16 mouse cellular contexts compared by ENCODE assay signal in genomic region chr19:29151443-29151842, GRCm38 (mm10).
"Had no signal": no experiment of that assay in that cellular context is flagged by ENCODE, and none has a peak within 500 bp of the region (broad histone marks: within the 10 kb centered on the region; RNA-seq: fewer than 3 reads in every experiment).

No protein-coding gene starts in this region.

- H3K4me1 ChIP-seq: neural tube, embryonic 13.5 days; neural tube, embryonic 15.5 days; stomach, embryonic 15.5 days had no signal

- H3K27me3 ChIP-seq: neural tube, embryonic 13.5 days; neural tube, embryonic 15.5 days; stomach, embryonic 15.5 days had no signal

- H3K9ac ChIP-seq: neural tube, embryonic 13.5 days; neural tube, embryonic 15.5 days; stomach, embryonic 15.5 days had no signal

- H3K27ac ChIP-seq: neural tube, embryonic 13.5 days; neural tube, embryonic 15.5 days; stomach, embryonic 15.5 days; stomach, postnatal 0 days had no signal

- H3K4me3 ChIP-seq: neural tube, embryonic 13.5 days; neural tube, embryonic 15.5 days; stomach, embryonic 15.5 days had no signal

- DNase-seq: retina, postnatal 1 day; right cerebral cortex, adult 18-20 months; right cerebral cortex, postnatal 14 days; right cerebral cortex, postnatal 25 days; right cerebral cortex, postnatal 4 days; spleen, adult 18-20 months; thymus, adult 18-20 months; thymus, adult 2 months; thymus, postnatal 14 days; thymus, postnatal 25 days; thymus, postnatal 36 days; thymus, postnatal 4 days had no signal

- H3K36me3 ChIP-seq: neural tube, embryonic 13.5 days; stomach, embryonic 15.5 days had no signal

- H3K9me3 ChIP-seq: neural tube, embryonic 13.5 days; neural tube, embryonic 15.5 days; stomach, embryonic 15.5 days had no signal

- H3K4me2 ChIP-seq: neural tube, embryonic 13.5 days; neural tube, embryonic 15.5 days; stomach, embryonic 15.5 days had no signal
